Comparison of ENCODE assay signal across 8 mouse cellular contexts in genomic region chr7:79594854-79595253, GRCm38 (mm10). TPM values are rescaled to one million over a fixed set of nuclear protein-coding genes. Genes with fewer than 3 reads are reported as not detected.
DNase-seq lines count a peak whose midpoint lies in the region; ATAC-seq and TF ChIP-seq lines count a peak whose summit lies in the region.

No protein-coding gene starts in this region.

- WGBS in thymus, adult 2 months: 15% methylated on average over 7 of the region's 7 CpGs
- 13% methylated on average over 7 of the region's 7 CpGs for WGBS in intestine, embryonic 14.5 days
- WGBS in midbrain, embryonic 10.5 days: 14% methylated on average over 7 of the region's 7 CpGs

- no peak overlapping the region for H3K4me2 ChIP-seq in intestine, embryonic 14.5 days (ENCODE audit: low read length)

- peak; percentile 53 for DNase-seq in thymus, adult 2 months
- no peak for DNase-seq in thymus, adult 18-20 months
- peak; percentile 73 for DNase-seq in cerebellum, adult 9-10 months
- peak; percentile 84 for DNase-seq in intestine, embryonic 14.5 days (ENCODE audit: low spot score)
- peak; percentile 86 for DNase-seq in left cerebral cortex, adult 18-20 months (ENCODE audit: low spot score in 2 of 2)
- peak; percentile 77 for DNase-seq in midbrain, embryonic 10.5 days (ENCODE audit: low spot score)
- DNase-seq in skeletal muscle tissue, adult 2 months (ENCODE audit: low read depth, low spot score): peak; percentile 44

- no peak overlapping the region for H3K4me3 ChIP-seq in thymus, adult 2 months (ENCODE audit: control insufficient read depth, insufficient read depth, low read length)
- H3K4me3 ChIP-seq in intestine, embryonic 14.5 days (ENCODE audit: low read depth, low read length): no peak overlapping the region
- no peak overlapping the region for H3K4me3 ChIP-seq in midbrain, embryonic 10.5 days

- H3K27me3 ChIP-seq in thymus, adult 2 months (ENCODE audit: control insufficient read depth, insufficient read depth, low read length): peaks cover 10% of the 10 kb centered on the region; the same call in 1 of the 2 replicates
- H3K27me3 ChIP-seq in intestine, embryonic 14.5 days (replicated peaks; ENCODE audit: control insufficient read depth, insufficient read depth, low read length): peaks cover 72% of the 10 kb centered on the region
- H3K27me3 ChIP-seq in midbrain, embryonic 10.5 days (ENCODE audit: low read depth, poor library complexity, severe bottlenecking): peaks cover 100% of the 10 kb centered on the region

- no peaks in the 10 kb centered on the region for H3K9me3 ChIP-seq in intestine, embryonic 14.5 days (ENCODE audit: control insufficient read depth, low read length)
- no peaks in the 10 kb centered on the region for H3K9me3 ChIP-seq in midbrain, embryonic 10.5 days (replicated peaks)

- TF ChIP-seq POLR2A in thymus, adult 2 months (IDR thresholded peaks at IDR 0.05; ENCODE audit: control insufficient read depth, extremely low read depth, insufficient read depth, low read length, poor library complexity): no peak

- H3K9ac ChIP-seq in intestine, embryonic 14.5 days (ENCODE audit: low read length): no peak overlapping the region

- no peak overlapping the region for H3K27ac ChIP-seq in thymus, adult 2 months (ENCODE audit: control insufficient read depth, insufficient read depth, low read length)
- no peak overlapping the region for H3K27ac ChIP-seq in intestine, embryonic 14.5 days (ENCODE audit: low read depth)
- no peak overlapping the region for H3K27ac ChIP-seq in midbrain, embryonic 10.5 days (replicated peaks)

- ATAC-seq in frontal cortex, adult (ENCODE audit: low TSS enrichment): peak; percentile 68
- ATAC-seq in intestine, embryonic 14.5 days (replicated peaks; ENCODE audit: low FRiP score, low TSS enrichment, low read depth): peak; percentile 44; the same call in 1 of the 2 replicates

- peaks cover 9% of the 10 kb centered on the region; the same call in 1 of the 2 replicates for H3K4me1 ChIP-seq in thymus, adult 2 months (replicated peaks; ENCODE audit: control insufficient read depth, insufficient read depth, low read length)
- H3K4me1 ChIP-seq in intestine, embryonic 14.5 days (replicated peaks; ENCODE audit: control insufficient read depth, insufficient read depth, low read length): 0 out of 2 replicates have a peak, but pooled peaks cover 5% of the 10 kb centered on the region
- peaks cover 42% of the 10 kb centered on the region for H3K4me1 ChIP-seq in midbrain, embryonic 10.5 days

- TF ChIP-seq CTCF in thymus, adult 2 months (IDR thresholded peaks at IDR 0.05; ENCODE audit: borderline replicate concordance, control insufficient read depth, extremely low read depth, insufficient read depth, low read length, poor library complexity): peak; percentile 78; the same call in 1 of the 2 replicates

- no peaks in the 10 kb centered on the region for H3K36me3 ChIP-seq in thymus, adult 2 months (ENCODE audit: control insufficient read depth, insufficient read depth, low read length)
- no peaks in the 10 kb centered on the region for H3K36me3 ChIP-seq in intestine, embryonic 14.5 days (ENCODE audit: control insufficient read depth, insufficient read depth, low read length)
- H3K36me3 ChIP-seq in midbrain, embryonic 10.5 days: no peaks in the 10 kb centered on the region

RNA-seq across cellular contexts. Expression of gene Rhcg, which starts 22.6 kb away (rescaled TPM):
- polyA plus RNA-seq in thymus, adult 2 months (2012; rRNA removed): 0.56 and 1.2 TPM in 2 replicates
- polyA plus RNA-seq in intestine, embryonic 14.5 days (2014; fragmentation: Nextera tagmentation; extraction: Ambion mirVana): 0.08 TPM in 1 of 2 replicates, not detected in the other
- 1 to 10 TPM; 1.6 to 2.3 TPM for total RNA-seq in left cerebral cortex, adult 18-20 months (2021)
- polyA plus RNA-seq in midbrain, embryonic 10.5 days (2016; fragmentation: Nextera tagmentation; extraction: Ambion mirVana): 0.55 and 0.81 TPM in 2 replicates

Comparison
In these comparisons a context has a peak if more than half of its experiments do, and no peak if none do; other contexts are left out.
1. DNase-seq: peak in thymus, adult 2 months (single experiment), cerebellum, adult 9-10 months (single experiment), intestine, embryonic 14.5 days (single experiment), left cerebral cortex, adult 18-20 months (2 of 2), midbrain, embryonic 10.5 days (single experiment) and skeletal muscle tissue, adult 2 months (single experiment); none in thymus, adult 18-20 months (0 of 2).